Mouse (Mus musculus) heart, postnatal 10 days (tissue): ENCODE data around the gene Alkbh3. TPM values are rescaled to one million over a fixed set of nuclear protein-coding genes. Genes with fewer than 3 reads are reported as not detected.

ENCODE experiments used
- DNase-seq, 2 experiments: peaks; one replicate each; pipeline ENCODE4 v3.0.0; 2021
- intact Hi-C: fragments of 180-260 bp; cut with DNase I; formaldehyde crosslinking; loops from one replicate; pipeline ENCODE4 v1.15.1; 2025
- total RNA-seq, 2 experiments: library from RNA; stranded (reverse); gene quantifications; 2 replicates each; pipeline ENCODE4 v1.2.3; 2021

The Alkbh3 gene
- total RNA-seq, 2 experiments from 2014 or later = 70.0 to 78.2 TPM

DNA sequence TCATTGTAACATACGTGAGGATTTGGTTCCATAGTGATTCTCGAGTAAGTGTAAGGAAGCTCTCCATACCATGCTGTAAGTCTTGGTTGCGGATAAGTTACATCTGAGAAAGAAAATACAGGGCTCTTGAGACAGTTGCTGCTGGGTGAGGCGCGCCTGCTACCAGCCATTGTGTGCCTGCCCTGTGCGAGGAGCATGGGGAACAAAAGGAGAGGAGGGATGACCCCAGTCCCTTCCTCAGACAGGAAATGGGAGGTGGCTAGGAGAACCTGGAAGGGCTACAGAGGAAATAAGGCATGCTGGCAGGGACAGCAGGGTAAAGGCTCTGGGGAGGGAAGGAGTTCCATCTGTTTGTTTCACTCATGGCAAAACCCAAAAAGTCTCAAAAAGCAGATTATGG, 9.2 kb downstream of the Alkbh3 start:
- DNase-seq = peak in 1 of 2 experiments; percentile 22
- intact Hi-C loops = loop anchor here (10.0 kb wide), 1 partner anchor 527 kb away; no protein-coding TSS in a partner anchor

GRCm38 (mm10) chr2:93996254-93996653, 14.4 kb downstream of the Alkbh3 start, which contains the start of gene Gm27027:
Gm27027 (minus strand) TSS chr2:93996354.
- intact Hi-C loops = no loop called here
- no peak for DNase-seq

DNA sequence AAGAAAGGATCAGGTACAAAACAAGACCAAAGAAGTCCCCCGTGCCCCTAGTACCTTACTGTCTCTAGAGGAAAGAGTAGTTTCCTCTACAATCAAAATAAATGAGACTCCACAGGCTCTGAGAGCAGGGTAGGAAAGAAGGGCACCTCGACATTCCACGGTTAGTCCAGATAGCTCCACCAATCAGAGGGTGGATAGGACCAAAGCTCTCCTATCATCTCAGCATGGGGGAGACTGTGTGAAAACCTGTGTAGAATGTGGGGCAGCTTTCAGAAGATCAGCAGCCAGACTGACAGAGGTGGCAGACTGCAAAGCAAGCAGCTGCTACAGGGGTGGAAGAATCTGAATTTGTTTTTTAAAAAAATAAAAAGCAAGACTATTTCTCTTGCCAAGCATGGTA, 17.8 kb downstream of the Alkbh3 start:
- no peak for DNase-seq
- intact Hi-C loops = no loop called here

GRCm38 (mm10) chr2:93992259-93992658, 18.3 kb downstream of the Alkbh3 start:
- intact Hi-C loops = no loop called here

GRCm38 (mm10) chr2:93991336-93991735, 19.3 kb downstream of the Alkbh3 start:
- no peak for DNase-seq
- intact Hi-C loops = no loop called here

More at GRCm38 (mm10) chr2:93992259-93992658, 18.3 kb downstream of the Alkbh3 start:
- peak; percentile 56 for DNase-seq

- intact Hi-C loops = no loop called here
Observed at GRCm38 (mm10) chr2:93988440-93988839, 22.2 kb downstream of the Alkbh3 start.

DNA sequence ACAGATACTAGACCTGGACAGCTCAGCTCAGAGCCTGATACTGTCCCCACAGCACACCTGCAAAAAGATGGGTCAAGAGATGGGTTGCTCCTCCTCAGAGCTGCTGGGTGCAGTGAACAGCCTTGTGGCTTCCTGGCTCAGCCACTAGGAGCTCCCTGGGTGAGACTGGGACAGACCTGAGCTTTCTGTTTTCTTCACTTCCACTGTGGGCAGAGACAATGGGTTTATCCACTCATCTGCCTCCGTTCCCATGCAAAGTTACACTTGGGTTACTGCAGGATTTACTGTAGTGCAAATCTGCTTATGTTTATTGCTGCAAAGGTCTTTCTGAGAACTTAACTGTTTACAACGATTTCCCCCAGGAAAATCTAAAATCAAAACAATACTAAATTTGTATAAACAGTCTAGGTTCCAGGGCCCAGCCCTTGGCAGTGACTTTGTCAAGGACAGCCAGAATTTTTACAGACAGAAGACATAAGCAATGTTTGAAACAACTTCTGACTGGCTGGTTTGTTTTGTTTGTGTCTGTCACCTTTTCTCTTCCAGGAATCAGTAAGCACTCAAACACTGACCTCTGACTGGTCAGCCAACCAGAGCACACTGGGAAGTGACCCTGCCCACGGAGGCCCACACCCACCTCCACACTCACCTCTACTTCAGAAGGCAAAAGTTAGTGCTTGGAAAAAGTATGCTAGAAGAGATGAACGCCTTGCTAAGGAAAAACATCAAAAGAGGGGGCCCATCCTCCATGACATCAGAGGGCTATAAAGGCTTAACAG, 28.0 kb downstream of the Alkbh3 start:
- DNase-seq = no peak
- intact Hi-C loops = no loop called here

More at GRCm38 (mm10) chr2:93988440-93988839, 22.2 kb downstream of the Alkbh3 start:
- DNase-seq = no peak

DNA sequence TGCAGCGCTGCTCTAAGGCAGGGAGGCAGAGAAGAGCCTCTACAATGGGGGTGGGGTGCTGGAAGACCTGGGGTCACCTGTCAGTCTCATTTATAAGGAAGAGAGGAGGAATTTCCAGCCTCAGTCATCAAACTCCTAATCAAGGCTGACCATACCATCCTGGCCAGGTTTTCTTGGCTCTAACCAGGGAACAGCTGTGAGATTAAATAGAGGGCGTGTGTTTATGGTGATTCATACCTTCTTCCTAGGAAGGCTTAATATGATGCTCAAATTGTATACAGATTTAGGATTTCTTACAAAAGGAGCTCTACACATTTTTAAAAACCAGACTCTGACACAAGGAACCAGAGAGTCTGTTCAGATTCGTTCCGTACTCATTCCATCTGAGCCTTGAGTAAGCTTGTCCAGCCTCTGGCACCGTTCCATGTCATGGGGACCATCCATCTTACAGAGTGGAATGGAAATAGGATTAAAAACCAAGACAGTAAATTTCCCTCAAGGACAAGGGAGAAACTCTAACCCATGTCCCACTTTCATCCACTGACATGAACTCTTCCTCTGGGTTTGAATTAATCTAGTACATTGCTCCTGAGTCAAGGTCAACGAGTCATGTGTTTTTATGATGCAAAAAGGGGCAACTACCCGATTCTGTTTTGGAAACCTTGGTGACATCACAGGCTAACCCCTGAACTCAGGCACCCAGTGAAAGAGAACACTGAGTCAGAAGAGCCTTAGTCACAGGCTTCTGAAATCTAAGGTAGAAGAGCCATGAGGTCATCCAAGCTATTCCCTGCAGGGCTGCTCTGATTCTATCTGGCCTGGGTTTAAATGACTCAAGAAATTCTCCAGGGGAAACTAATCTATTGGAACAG, 31.1 kb downstream of the Alkbh3 start:
- no peak for DNase-seq
- intact Hi-C loops = no loop called here

GRCm38 (mm10) chr2:93976436-93977252, 34.0 kb downstream of the Alkbh3 start:
- intact Hi-C loops = no loop called here

GRCm38 (mm10) chr2:93975526-93976435, 34.8 kb downstream of the Alkbh3 start:
- intact Hi-C loops = no loop called here
- DNase-seq = no peak

More at GRCm38 (mm10) chr2:93976436-93977252, 34.0 kb downstream of the Alkbh3 start:
- peak; percentile 56 to 67 for DNase-seq

DNA sequence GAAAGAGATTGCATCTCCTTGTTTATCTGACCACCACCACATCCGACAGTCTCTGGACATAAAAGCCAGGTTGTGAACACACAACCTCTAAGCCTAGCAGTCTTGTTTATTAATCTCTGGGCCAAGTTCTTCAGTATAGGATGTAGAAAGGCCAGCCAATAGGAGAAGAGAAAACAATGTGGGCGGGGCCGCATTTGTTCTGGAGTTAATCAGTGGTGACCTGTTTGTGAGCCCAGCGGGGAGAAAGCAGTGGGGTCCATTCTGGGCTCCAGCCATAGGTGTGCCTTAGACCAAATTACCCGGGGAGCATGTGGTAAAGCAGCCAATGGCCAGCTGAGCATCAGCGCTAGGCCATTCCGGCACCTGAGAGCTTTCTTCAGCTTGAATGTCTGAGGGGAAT, 35.6 kb downstream of the Alkbh3 start:
- DNase-seq = no peak
- intact Hi-C loops = no loop called here

- no peak for DNase-seq
- intact Hi-C loops = no loop called here
Observed at GRCm38 (mm10) chr2:93971647-93972046, 39.0 kb downstream of the Alkbh3 start.

DNA sequence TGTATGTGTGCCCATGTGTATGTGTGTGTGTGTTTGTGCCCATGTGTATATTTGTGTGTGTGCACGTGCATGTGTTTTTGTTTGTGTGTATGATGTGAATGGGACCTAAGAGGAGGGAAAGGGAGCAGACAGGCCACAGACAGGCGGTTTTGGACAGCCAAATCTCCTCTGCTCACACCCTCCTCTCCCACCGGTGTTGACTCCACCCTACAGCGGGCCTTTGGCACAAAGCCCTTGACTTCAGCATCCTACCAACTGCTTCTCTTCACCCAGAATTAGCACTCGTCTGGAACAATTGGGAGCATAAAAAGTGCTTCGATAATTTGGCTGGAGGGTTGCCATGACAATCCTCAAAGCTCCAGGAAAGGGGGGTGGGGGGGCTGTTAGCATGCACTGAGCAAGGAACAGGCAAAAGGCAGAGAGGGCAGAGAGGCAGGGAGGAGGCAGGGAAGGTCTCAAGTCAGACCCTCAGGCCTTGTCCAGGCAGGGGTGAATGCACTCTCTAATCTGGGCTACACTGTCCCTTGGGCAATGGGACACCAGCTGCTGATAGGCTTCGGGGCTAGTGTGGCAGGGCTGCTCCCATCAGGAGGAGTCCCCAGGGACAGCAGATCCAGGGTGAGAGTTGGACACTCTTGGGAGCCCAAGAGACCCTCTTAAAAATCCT, 46.0 kb downstream of the Alkbh3 start:
- intact Hi-C loops = no loop called here
- peak; percentile 36 to 37 for DNase-seq

DNA sequence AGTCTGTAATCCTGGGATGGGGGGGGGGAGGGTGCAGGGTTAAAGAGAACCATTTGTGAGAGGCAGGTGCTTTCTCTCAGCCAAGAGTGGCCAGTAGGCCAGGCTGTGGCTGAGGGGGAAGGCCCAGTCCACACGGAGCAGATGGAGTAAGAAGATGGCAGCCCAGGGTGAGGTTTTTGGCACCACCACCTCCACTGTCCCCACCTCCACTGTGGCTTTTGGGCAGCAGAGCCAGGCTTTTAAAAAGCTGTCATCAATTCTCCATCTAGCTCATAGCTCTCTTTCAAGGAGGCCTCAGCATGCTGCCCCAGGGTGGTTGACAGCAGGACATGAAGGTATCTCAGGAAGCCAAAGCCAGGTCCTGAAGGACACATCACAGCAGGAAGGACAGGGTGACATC, 46.8 kb downstream of the Alkbh3 start:
- DNase-seq = no peak
- intact Hi-C loops = no loop called here

- intact Hi-C loops = no loop called here
- DNase-seq = peak; percentile 33 to 57
Observed at GRCm38 (mm10) chr2:93961716-93962115, 48.9 kb downstream of the Alkbh3 start.

DNA sequence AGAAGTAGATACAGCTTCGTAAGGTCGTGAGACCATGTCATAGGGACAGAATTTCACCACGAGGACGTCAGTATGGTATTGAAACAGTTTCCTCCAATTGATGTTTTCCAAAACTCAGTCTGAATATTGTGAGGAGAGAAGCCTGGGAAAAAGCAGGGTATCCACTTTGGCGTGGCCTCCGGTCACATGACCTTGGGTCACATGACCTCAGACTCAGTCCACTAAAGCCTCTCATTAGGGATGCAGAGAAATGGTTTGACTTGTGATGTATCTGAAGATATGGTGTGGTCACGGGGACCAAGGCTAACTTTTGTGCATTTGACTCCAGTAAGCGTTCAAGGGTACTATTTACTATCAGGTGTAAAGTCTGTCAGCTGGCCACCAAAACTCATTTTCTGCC, 51.3 kb downstream of the Alkbh3 start:
- DNase-seq = no peak
- intact Hi-C loops = no loop called here

DNA sequence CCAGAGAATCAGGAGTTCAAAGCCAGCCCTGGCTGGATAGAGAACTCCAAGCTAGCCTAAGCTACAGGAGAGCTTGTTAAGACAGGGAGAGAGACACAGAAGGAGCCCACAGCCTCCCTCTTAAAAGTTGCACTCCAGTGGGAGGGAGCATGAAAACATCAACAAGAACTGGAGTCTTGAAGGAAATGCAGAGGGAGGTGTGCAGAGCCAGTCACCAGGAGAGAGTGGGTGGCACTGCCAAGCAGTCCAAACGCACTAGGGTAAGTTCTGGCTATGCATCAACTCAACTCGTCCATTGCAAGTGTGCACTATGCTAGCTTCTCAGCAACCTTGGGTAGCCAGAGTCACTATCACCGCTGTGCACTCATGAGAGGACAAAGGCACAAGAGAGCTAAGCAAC, 52.4 kb downstream of the Alkbh3 start:
- DNase-seq = no peak
- intact Hi-C loops = no loop called here

DNA sequence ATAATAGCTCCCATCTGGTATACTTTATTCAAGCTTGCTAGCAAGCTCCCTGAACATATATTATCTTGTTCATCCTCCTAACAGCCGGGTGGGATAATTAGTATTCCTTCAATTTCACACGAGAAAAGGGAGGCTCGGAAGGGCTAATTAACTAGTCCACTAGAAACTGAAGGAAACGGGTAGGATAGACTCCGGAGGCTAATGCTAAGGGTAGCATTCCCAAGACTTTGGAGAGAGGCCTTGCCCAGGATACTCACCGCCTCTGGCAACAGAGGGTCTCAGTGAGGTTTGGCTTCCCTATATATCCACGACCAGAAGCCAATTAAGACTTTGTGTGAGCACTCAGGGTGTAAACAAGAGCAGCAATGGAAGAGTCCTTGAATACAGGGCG, 52.8 kb downstream of the Alkbh3 start:
- DNase-seq = no peak
- intact Hi-C loops = no loop called here
